ENCODE assay signal across 8 mouse cellular contexts in genomic region chr5:123150641-123151040, GRCm38 (mm10). TPM values are rescaled to one million over a fixed set of nuclear protein-coding genes. Genes with fewer than 3 reads are reported as not detected.
DNase-seq lines count a peak whose midpoint lies in the region; ATAC-seq lines count a peak whose summit lies in the region.

No protein-coding gene starts in this region.

- H3K4me3 ChIP-seq in kidney, embryonic 15.5 days (replicated peaks), result peak overlapping the region; percentile 41
- H3K4me3 ChIP-seq in midbrain, embryonic 12.5 days, result peak overlapping the region; percentile 40

- peak overlapping the region; percentile 64 for H3K27ac ChIP-seq in kidney, embryonic 15.5 days
- no peak overlapping the region for H3K27ac ChIP-seq in midbrain, embryonic 12.5 days (replicated peaks)

- ATAC-seq in kidney, embryonic 15.5 days (replicated peaks; ENCODE audit: low FRiP score), result no peak
- ATAC-seq in inflammation-experienced regulatory T-cells, adult 6 months, result peak; percentile 78
- no peak for ATAC-seq in midbrain, embryonic 12.5 days (ENCODE audit: low FRiP score, low read depth)

- H3K27me3 ChIP-seq in kidney, embryonic 15.5 days, result no peaks in the 10 kb centered on the region
- no peaks in the 10 kb centered on the region for H3K27me3 ChIP-seq in midbrain, embryonic 12.5 days

- peak overlapping the region; percentile 43; the same call in 1 of the 2 replicates for H3K9ac ChIP-seq in kidney, embryonic 15.5 days
- H3K9ac ChIP-seq in midbrain, embryonic 12.5 days (replicated peaks), result peak overlapping the region; percentile 39

- peaks cover 50% of the 10 kb centered on the region for H3K4me1 ChIP-seq in kidney, embryonic 15.5 days
- H3K4me1 ChIP-seq in midbrain, embryonic 12.5 days, result peaks cover 48% of the 10 kb centered on the region

- peak overlapping the region; percentile 56 for H3K4me2 ChIP-seq in kidney, embryonic 15.5 days
- H3K4me2 ChIP-seq in midbrain, embryonic 12.5 days (replicated peaks), result peak overlapping the region; percentile 54

- H3K36me3 ChIP-seq in kidney, embryonic 15.5 days, result peaks cover 90% of the 10 kb centered on the region
- peaks cover 77% of the 10 kb centered on the region for H3K36me3 ChIP-seq in midbrain, embryonic 12.5 days

- DNase-seq in kidney, postnatal 14 days, result no peak
- DNase-seq in cerebellum, postnatal 25 days, result peak; percentile 43 to 56
- peak; percentile 87 for DNase-seq in thymus, postnatal 25 days
- DNase-seq in left cerebral cortex, adult 11 months (ENCODE audit: low spot score), result no peak
- no peak for DNase-seq in left cerebral cortex, adult 8-10 months (ENCODE audit: low spot score in 2 of 2)

- no peaks in the 10 kb centered on the region for H3K9me3 ChIP-seq in kidney, embryonic 15.5 days (replicated peaks)
- no peaks in the 10 kb centered on the region for H3K9me3 ChIP-seq in midbrain, embryonic 12.5 days

- 25% methylated on average over 7 of the region's 7 CpGs for WGBS in kidney, embryonic 15.5 days
- 54% methylated on average over 7 of the region's 7 CpGs for WGBS in midbrain, embryonic 12.5 days

RNA-seq across cellular contexts. Expression of gene Setd1b, which starts 8.6 kb away (rescaled TPM):
- 11.0 and 11.1 TPM in 2 replicates for polyA plus RNA-seq in kidney, embryonic 15.5 days (2015; fragmentation: Nextera tagmentation; extraction: Ambion mirVana)
- polyA plus RNA-seq in inflammation-experienced regulatory T-cells, adult 6 months (2017; shearing (Covaris generic)), result 10 to 100 TPM; 13.0 to 17.7 (median 16.0) TPM
- polyA plus RNA-seq in midbrain, embryonic 12.5 days (2016; fragmentation: Nextera tagmentation; extraction: Ambion mirVana), result 13.1 and 13.2 TPM in 2 replicates
- total RNA-seq in left cerebral cortex, adult 8-10 months (2022), result 10 to 100 TPM; 29.3 to 35.8 (median 32.5) TPM

RNA-seq across cellular contexts. Expression of gene Rhof, which starts 18.1 kb away (rescaled TPM):
- polyA plus RNA-seq in kidney, embryonic 15.5 days (2015; fragmentation: Nextera tagmentation; extraction: Ambion mirVana), result 3.0 and 3.6 TPM in 2 replicates
- 10 to 100 TPM; 62.4 to 71.7 (median 66.6) TPM for polyA plus RNA-seq in inflammation-experienced regulatory T-cells, adult 6 months (2017; shearing (Covaris generic))
- 1.9 and 2.4 TPM in 2 replicates for polyA plus RNA-seq in midbrain, embryonic 12.5 days (2016; fragmentation: Nextera tagmentation; extraction: Ambion mirVana)
- total RNA-seq in left cerebral cortex, adult 8-10 months (2022), result 10 to 100 TPM; 47.7 to 50.4 (median 48.3) TPM

RNA-seq across cellular contexts. Expression of gene Psmd9, which starts 18.6 kb away (rescaled TPM):
- polyA plus RNA-seq in kidney, embryonic 15.5 days (2015; fragmentation: Nextera tagmentation; extraction: Ambion mirVana), result 82.5 and 90.5 TPM in 2 replicates
- polyA plus RNA-seq in inflammation-experienced regulatory T-cells, adult 6 months (2017; shearing (Covaris generic)), result 10 to 100 TPM; 36.1 to 40.9 (median 39.8) TPM
- polyA plus RNA-seq in midbrain, embryonic 12.5 days (2016; fragmentation: Nextera tagmentation; extraction: Ambion mirVana), result 64.5 and 75.4 TPM in 2 replicates
- 10 to 100 TPM; 24.3 to 36.7 (median 27.7) TPM for total RNA-seq in left cerebral cortex, adult 8-10 months (2022)

RNA-seq across cellular contexts. Expression of gene Hpd, which starts 31.9 kb away (rescaled TPM):
- 0.99 and 1.5 TPM in 2 replicates for polyA plus RNA-seq in kidney, embryonic 15.5 days (2015; fragmentation: Nextera tagmentation; extraction: Ambion mirVana)
- polyA plus RNA-seq in inflammation-experienced regulatory T-cells, adult 6 months (2017; shearing (Covaris generic)), result not detected
- not detected in 2 replicates for polyA plus RNA-seq in midbrain, embryonic 12.5 days (2016; fragmentation: Nextera tagmentation; extraction: Ambion mirVana)
- not detected for total RNA-seq in left cerebral cortex, adult 8-10 months (2022)

Comparison
In these comparisons a context has a peak if more than half of its experiments do, and no peak if none do; other contexts are left out.
1. DNase-seq: peak in cerebellum, postnatal 25 days (2 of 2) and thymus, postnatal 25 days (single experiment); none in kidney, postnatal 14 days (single experiment), left cerebral cortex, adult 11 months (single experiment) and left cerebral cortex, adult 8-10 months (0 of 2).
2. RNA of gene Rhof, which starts 18.1 kb away (polyA plus RNA-seq): 62.4 to 71.7 TPM in inflammation-experienced regulatory T-cells, adult 6 months; 3.0 to 3.6 TPM in kidney, embryonic 15.5 days and 1.9 to 2.4 TPM in midbrain, embryonic 12.5 days; every median in the first group is over 10 times any median in the second.